Mouse (Mus musculus): ENCODE measurements around the gene Slc28a1. TPM values are rescaled to one million over a fixed set of nuclear protein-coding genes. Genes with fewer than 3 reads are reported as not detected.

Gene Slc28a1
- polyA plus RNA-seq, 1 experiment, result not detected

DNA sequence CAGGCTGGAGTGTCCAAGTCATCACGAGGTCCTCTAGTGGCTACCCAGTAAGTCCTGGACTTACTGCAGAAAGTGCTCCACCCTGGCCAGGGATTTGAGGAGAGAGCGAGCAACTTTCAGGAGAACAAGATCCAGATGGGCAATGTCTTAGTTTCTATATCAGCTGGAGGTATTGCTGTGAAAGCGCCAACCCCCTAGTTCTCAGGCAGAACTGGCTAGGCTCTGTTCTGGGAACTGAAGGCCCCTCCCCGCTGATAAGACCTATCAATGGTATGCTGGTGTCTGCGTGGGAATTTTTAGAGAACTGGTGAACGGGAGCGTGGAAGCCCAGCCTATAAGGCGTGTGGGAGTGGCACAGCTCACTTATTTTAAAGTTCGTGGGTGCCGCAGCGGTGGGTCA lies 35.2 kb downstream of the Slc28a1 start:
- TF ChIP-seq GATA1 (IDR thresholded peaks at IDR 0.05; ENCODE audit: low read length), result no peak

DNA sequence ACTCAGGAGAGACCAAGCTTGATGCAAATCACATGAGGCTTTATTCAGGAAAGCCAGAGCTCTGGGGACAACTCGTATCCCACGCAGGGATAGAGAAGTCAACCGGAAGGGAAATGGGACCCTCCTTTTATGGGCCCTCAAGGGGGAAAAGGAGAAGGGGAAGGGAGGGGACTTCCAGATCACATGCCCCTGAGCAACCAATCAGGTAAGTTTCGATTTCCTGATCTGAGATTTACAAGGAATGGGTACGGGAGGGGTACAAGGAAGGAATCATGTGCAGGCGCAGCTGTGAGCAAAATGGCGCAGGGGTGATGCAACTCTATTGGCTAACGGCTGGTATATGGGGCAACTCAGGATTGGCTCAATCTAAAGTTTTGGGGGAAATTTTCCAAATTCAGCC lies 36.6 kb downstream of the Slc28a1 start:
- no peak for TF ChIP-seq GATA1 (IDR thresholded peaks at IDR 0.05; ENCODE audit: low read length)

DNA sequence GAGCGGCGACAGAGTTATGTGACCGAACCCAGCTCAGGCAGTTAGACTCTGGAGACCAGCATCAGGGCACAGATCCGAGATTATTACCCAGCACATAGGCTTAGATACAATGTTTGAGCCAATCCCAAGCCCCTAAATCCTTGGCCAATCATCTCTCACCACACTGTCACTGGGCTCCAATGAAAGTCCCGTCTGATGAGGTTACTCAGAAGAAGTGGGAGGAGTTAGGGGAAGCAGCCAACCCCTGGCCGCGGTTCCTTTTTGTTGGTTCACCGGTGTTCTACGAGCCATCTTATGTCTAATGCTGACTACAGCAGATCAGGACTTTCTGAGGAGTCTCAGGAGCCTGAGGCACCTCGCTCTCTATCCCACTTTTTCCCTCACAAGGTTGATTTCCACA lies 37.7 kb downstream of the Slc28a1 start:
- no peak for TF ChIP-seq GATA1 (IDR thresholded peaks at IDR 0.05; ENCODE audit: low read length)

GRCm38 (mm10) chr7:81152826-81153225 lies 38.2 kb downstream of the Slc28a1 start:
- no peak for TF ChIP-seq GATA1 (IDR thresholded peaks at IDR 0.05; ENCODE audit: low read length)

GRCm38 (mm10) chr7:81153327-81153726 lies 38.7 kb downstream of the Slc28a1 start:
- no peak for TF ChIP-seq GATA1 (IDR thresholded peaks at IDR 0.05; ENCODE audit: low read length)

- no peak for TF ChIP-seq GATA1 (IDR thresholded peaks at IDR 0.05; ENCODE audit: low read length)
These were observed 40.4 kb downstream of the Slc28a1 start for GRCm38 (mm10) chr7:81154960-81155359.

DNA sequence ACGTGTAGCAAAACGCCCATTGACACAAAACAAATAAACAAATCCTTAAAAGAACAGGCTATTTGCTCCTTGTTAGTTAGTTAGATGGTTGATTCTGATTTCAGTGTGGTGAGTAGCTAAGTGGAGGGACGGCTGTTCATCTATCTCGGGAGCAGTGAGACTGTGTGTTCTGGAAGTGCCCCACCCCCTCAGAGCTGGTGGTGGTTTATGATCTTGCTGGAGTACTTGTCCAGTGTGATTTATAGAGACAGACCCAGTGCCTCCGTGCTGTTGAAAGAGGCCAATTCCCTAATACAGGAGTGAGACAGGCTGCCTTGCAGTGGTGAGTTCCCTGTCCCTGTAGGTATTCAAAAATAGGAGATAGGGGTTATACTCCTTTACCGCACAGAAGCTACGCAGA lies 44.3 kb downstream of the Slc28a1 start:
- TF ChIP-seq GATA1 (IDR thresholded peaks at IDR 0.05; ENCODE audit: low read length), result no peak

- TF ChIP-seq GATA1 (IDR thresholded peaks at IDR 0.05; ENCODE audit: low read length), result no peak
These were observed 47.1 kb downstream of the Slc28a1 start for GRCm38 (mm10) chr7:81161666-81162065.

DNA sequence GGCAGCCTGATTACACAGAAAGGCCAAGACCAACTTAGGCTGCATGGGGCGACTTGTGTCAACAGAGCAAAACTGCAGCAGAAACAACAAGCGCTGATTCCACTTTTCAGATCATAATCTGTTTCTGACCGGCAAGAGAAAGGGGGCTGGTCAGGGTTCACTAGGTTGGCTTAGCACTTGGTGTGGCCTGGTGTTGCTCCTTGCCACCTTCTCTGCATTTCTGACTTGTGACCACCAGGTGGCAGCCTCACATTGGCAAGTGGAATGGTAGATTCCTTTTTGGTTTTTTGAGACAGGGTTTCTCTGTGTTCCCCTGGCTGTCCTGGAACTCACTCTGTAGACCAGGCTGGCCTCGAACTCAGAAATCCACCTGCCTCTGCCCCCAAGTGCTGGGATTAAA lies 47.7 kb downstream of the Slc28a1 start:
- no peak for TF ChIP-seq GATA1 (IDR thresholded peaks at IDR 0.05; ENCODE audit: low read length)

DNA sequence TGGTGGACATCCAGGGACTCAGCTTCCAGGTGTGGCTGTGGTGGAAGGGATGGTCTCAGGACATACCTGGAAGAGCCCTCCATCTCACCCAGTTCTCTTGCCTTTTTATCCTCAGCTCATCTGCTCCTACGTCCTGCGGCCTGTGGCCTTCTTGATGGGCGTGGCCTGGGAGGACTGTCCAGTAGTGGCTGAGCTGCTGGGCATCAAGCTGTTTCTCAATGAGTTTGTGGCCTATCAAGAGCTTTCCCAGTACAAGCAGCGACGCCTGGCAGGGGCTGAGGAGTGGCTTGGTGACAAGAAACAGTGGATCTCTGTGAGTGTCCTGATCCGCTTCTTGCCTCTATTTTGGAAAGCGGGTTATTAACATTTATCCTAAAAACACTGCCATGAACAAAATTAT lies 49.8 kb downstream of the Slc28a1 start:
- TF ChIP-seq GATA1 (IDR thresholded peaks at IDR 0.05; ENCODE audit: low read length), result no peak

- TF ChIP-seq GATA1 (IDR thresholded peaks at IDR 0.05; ENCODE audit: low read length), result no peak
These were observed 52.5 kb downstream of the Slc28a1 start for GRCm38 (mm10) chr7:81167124-81167523.

GRCm38 (mm10) chr7:81169351-81169750 lies 54.8 kb downstream of the Slc28a1 start:
- no peak for TF ChIP-seq GATA1 (IDR thresholded peaks at IDR 0.05; ENCODE audit: low read length)

DNA sequence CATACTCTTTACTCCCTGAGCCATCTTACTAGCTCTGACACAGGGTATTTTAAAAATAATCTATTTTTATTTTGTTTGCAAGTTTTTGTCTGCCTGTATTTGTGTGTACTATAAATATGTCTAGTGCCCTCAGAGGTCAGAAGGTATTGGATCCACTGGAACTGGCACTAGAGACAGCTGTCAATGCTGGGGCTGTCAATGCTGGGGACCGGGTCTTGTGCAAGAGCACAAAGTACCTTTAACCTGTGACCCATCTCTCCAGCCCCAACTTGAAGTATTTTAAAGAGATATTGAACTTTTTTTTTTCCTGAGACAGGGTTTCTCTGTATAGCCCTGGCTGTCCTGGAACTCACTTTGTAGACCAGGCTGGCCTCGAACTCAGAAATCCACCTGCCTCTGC lies 59.3 kb downstream of the Slc28a1 start:
- no peak for TF ChIP-seq GATA1 (IDR thresholded peaks at IDR 0.05; ENCODE audit: low read length)

GRCm38 (mm10) chr7:81174654-81175053 lies 60.1 kb downstream of the Slc28a1 start:
- no peak for TF ChIP-seq GATA1 (IDR thresholded peaks at IDR 0.05; ENCODE audit: low read length)

DNA sequence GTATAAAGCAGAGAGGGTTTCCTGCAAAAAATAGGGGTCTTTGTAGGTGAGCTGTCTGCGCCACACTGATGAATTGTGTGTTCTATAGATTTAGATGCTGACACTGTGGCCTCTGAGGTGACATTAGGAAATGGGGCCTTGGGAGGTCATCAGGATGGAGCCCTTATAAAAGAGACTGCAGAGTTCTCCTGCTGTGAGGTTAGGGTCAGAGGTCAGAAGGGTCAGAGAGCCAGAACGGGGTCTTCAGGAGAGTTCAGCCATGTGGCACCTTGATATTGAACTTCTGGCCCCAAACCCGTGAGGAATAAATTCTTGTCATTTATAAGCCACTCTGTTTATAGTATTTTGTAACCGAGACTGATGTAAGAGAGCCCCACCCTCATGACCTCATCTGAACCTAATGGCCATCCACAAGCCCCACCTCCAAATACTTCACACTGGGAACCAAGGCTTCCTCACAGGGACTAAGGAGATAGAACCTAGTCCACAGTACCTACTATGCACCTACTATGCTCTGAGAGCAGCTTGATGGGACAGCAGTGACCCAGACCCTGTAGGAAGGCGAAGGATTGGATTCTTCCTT lies 61.7 kb downstream of the Slc28a1 start:
- TF ChIP-seq GATA1 (IDR thresholded peaks at IDR 0.05; ENCODE audit: low read length), result no peak

- no peak for TF ChIP-seq GATA1 (IDR thresholded peaks at IDR 0.05; ENCODE audit: low read length)
These were observed 64.9 kb downstream of the Slc28a1 start for GRCm38 (mm10) chr7:81179494-81179893.

GRCm38 (mm10) chr7:81182492-81183175 lies 68.0 kb downstream of the Slc28a1 start:
- no peak for TF ChIP-seq GATA1 (IDR thresholded peaks at IDR 0.05; ENCODE audit: low read length)

All from G1E-ER4 (cell line).